Mouse (Mus musculus) forebrain, embryonic 13.5 days (tissue): ENCODE data around the gene 1190005I06Rik. TPM values are rescaled to one million over a fixed set of nuclear protein-coding genes. Genes with fewer than 3 reads are reported as not detected.

Source experiments
- polyA plus RNA-seq: library from polyadenylated mRNA; unstranded; fragments of >200 nt; fragmentation: Nextera tagmentation; extraction: Ambion mirVana; gene quantifications from 2 replicates; pipeline ENCODE4 v1.2.1, GENCODE M21; 2015

1190005I06Rik gene
- polyA plus RNA-seq, 1 experiment from 2014 or later: 3.7 TPM

Other genes starting within 250 kb of the 1190005I06Rik start
- gene Gins2, start 58.3 kb downstream of the 1190005I06Rik start, polyA plus RNA-seq: 66.9 and 79.8 TPM in 2 replicates
- gene Gm27021, start 20.4 kb upstream of the 1190005I06Rik start, polyA plus RNA-seq: 3.9 and 4.4 TPM in 2 replicates
- gene Cox4i1, start 20.6 kb upstream of the 1190005I06Rik start, polyA plus RNA-seq: 996 and 1,069 TPM in 2 replicates
- gene Emc8, start 20.9 kb upstream of the 1190005I06Rik start, polyA plus RNA-seq: 221 and 234 TPM in 2 replicates
- 2.7 TPM in 2 replicates for gene Irf8, start 88.7 kb upstream of the 1190005I06Rik start, polyA plus RNA-seq